Mouse (Mus musculus): ENCODE measurements around the gene Prmt7. TPM values are rescaled to one million over a fixed set of nuclear protein-coding genes. Genes with fewer than 3 reads are reported as not detected.

Gene Prmt7
- polyA plus RNA-seq, 1 experiment from 2014 or later = 64.8 TPM

GRCm38 (mm10) chr8:106237106-106237505 is 26.4 kb downstream of the Prmt7 start:
- WGBS = 90% methylated on average over 5 of the region's 5 CpGs

GRCm38 (mm10) chr8:106250186-106250585 is 39.5 kb downstream of the Prmt7 start:
- Histone ChIP-seq H3K27ac (ENCODE audit: low read depth, low read length) (no peak overlapping the region), H3K9me3 (ENCODE audit: control insufficient read depth, low read length) (no peaks in the 10 kb centered on the region), H3K4me2 (ENCODE audit: low read length) (no peak overlapping the region), H3K4me1 (ENCODE audit: control insufficient read depth, insufficient read depth, low read depth, low read length) (no peaks in the 10 kb centered on the region), H3K27me3 (replicated peaks; ENCODE audit: control insufficient read depth, insufficient read depth, low read length) (no peaks in the 10 kb centered on the region), H3K4me3 (ENCODE audit: low read length) (no peak overlapping the region), H3K36me3 (ENCODE audit: control insufficient read depth, insufficient read depth, low read length) (peaks cover 27% of the 10 kb centered on the region), H3K9ac (ENCODE audit: low read depth, low read length) (no peak overlapping the region)
- WGBS = 63% methylated on average over 4 of the region's 4 CpGs
- no peak for ATAC-seq

More at GRCm38 (mm10) chr8:106237106-106237505, 26.4 kb downstream of the Prmt7 start:
- H3K27me3 ChIP-seq (replicated peaks; ENCODE audit: control insufficient read depth, insufficient read depth, low read length) = no peaks in the 10 kb centered on the region
- H3K9me3 ChIP-seq (ENCODE audit: control insufficient read depth, low read length) = no peaks in the 10 kb centered on the region
- no peak overlapping the region for H3K9ac ChIP-seq (ENCODE audit: low read depth, low read length)
- H3K36me3 ChIP-seq (ENCODE audit: control insufficient read depth, insufficient read depth, low read length) = peaks cover 21% of the 10 kb centered on the region
- no peak for ATAC-seq
- H3K4me3 ChIP-seq (ENCODE audit: low read length) = no peak overlapping the region
- no peak overlapping the region for H3K4me2 ChIP-seq (ENCODE audit: low read length)
- no peak overlapping the region for H3K27ac ChIP-seq (ENCODE audit: low read depth, low read length)
- no peaks in the 10 kb centered on the region for H3K4me1 ChIP-seq (ENCODE audit: control insufficient read depth, insufficient read depth, low read depth, low read length)

- H3K4me3 ChIP-seq (ENCODE audit: low read length) = no peak overlapping the region
- H3K9ac ChIP-seq (ENCODE audit: low read depth, low read length) = no peak overlapping the region
- H3K4me1 ChIP-seq (ENCODE audit: control insufficient read depth, insufficient read depth, low read depth, low read length) = no peaks in the 10 kb centered on the region
- no peak overlapping the region for H3K27ac ChIP-seq (ENCODE audit: low read depth, low read length)
- WGBS = 7% methylated on average over 1 of the region's 1 CpGs
- no peak for ATAC-seq
- H3K27me3 ChIP-seq (replicated peaks; ENCODE audit: control insufficient read depth, insufficient read depth, low read length) = no peaks in the 10 kb centered on the region
- peaks cover 35% of the 10 kb centered on the region for H3K36me3 ChIP-seq (ENCODE audit: control insufficient read depth, insufficient read depth, low read length)
- H3K9me3 ChIP-seq (ENCODE audit: control insufficient read depth, low read length) = no peaks in the 10 kb centered on the region
- H3K4me2 ChIP-seq (ENCODE audit: low read length) = no peak overlapping the region
These were observed 47.4 kb downstream of the Prmt7 start for GRCm38 (mm10) chr8:106258169-106258568.

- no peak overlapping the region for H3K4me3 ChIP-seq (ENCODE audit: low read length)
- H3K9ac ChIP-seq (ENCODE audit: low read depth, low read length) = no peak overlapping the region
- WGBS = 93% methylated on average over 10 of the region's 10 CpGs
These were observed 49.0 kb downstream of the Prmt7 start for GRCm38 (mm10) chr8:106259579-106260255.

GRCm38 (mm10) chr8:106260894-106261293 is 50.2 kb downstream of the Prmt7 start:
- 69% methylated on average over 4 of the region's 4 CpGs for WGBS
- H3K4me1 ChIP-seq (ENCODE audit: control insufficient read depth, insufficient read depth, low read depth, low read length) = no peaks in the 10 kb centered on the region

More at GRCm38 (mm10) chr8:106259579-106260255, 49.0 kb downstream of the Prmt7 start:
- Histone ChIP-seq H3K27me3 (replicated peaks; ENCODE audit: control insufficient read depth, insufficient read depth, low read length) (no peaks in the 10 kb centered on the region), H3K4me1 (ENCODE audit: control insufficient read depth, insufficient read depth, low read depth, low read length) (no peaks in the 10 kb centered on the region), H3K27ac (ENCODE audit: low read depth, low read length) (no peak overlapping the region), H3K36me3 (ENCODE audit: control insufficient read depth, insufficient read depth, low read length) (peaks cover 28% of the 10 kb centered on the region), H3K4me2 (ENCODE audit: low read length) (no peak overlapping the region), H3K9me3 (ENCODE audit: control insufficient read depth, low read length) (no peaks in the 10 kb centered on the region)
- ATAC-seq = no peak

GRCm38 (mm10) chr8:106262343-106262742 is 51.6 kb downstream of the Prmt7 start:
- H3K4me2 ChIP-seq (ENCODE audit: low read length) = no peak overlapping the region
- 0 out of 2 replicates have a peak, but pooled peaks have one; percentile 5 for ATAC-seq
- no peaks in the 10 kb centered on the region; the same call in 1 of the 2 replicates for H3K4me1 ChIP-seq (ENCODE audit: control insufficient read depth, insufficient read depth, low read depth, low read length)
- H3K27me3 ChIP-seq (replicated peaks; ENCODE audit: control insufficient read depth, insufficient read depth, low read length) = no peaks in the 10 kb centered on the region
- no peak overlapping the region for H3K4me3 ChIP-seq (ENCODE audit: low read length)
- no peak overlapping the region for H3K9ac ChIP-seq (ENCODE audit: low read depth, low read length)
- no peak overlapping the region for H3K27ac ChIP-seq (ENCODE audit: low read depth, low read length)
- WGBS = 43% methylated on average over 5 of the region's 5 CpGs
- no peaks in the 10 kb centered on the region for H3K9me3 ChIP-seq (ENCODE audit: control insufficient read depth, low read length)
- peaks cover 26% of the 10 kb centered on the region for H3K36me3 ChIP-seq (ENCODE audit: control insufficient read depth, insufficient read depth, low read length)

More at GRCm38 (mm10) chr8:106260894-106261293, 50.2 kb downstream of the Prmt7 start:
- H3K4me3 ChIP-seq (ENCODE audit: low read length) = no peak overlapping the region
- no peak overlapping the region for H3K27ac ChIP-seq (ENCODE audit: low read depth, low read length)
- H3K27me3 ChIP-seq (replicated peaks; ENCODE audit: control insufficient read depth, insufficient read depth, low read length) = no peaks in the 10 kb centered on the region
- no peak for ATAC-seq
- no peaks in the 10 kb centered on the region for H3K9me3 ChIP-seq (ENCODE audit: control insufficient read depth, low read length)
- H3K4me2 ChIP-seq (ENCODE audit: low read length) = no peak overlapping the region
- H3K9ac ChIP-seq (ENCODE audit: low read depth, low read length) = no peak overlapping the region
- H3K36me3 ChIP-seq (ENCODE audit: control insufficient read depth, insufficient read depth, low read length) = peaks cover 27% of the 10 kb centered on the region

GRCm38 (mm10) chr8:106263928-106264327 is 53.2 kb downstream of the Prmt7 start:
- Histone ChIP-seq H3K36me3 (ENCODE audit: control insufficient read depth, insufficient read depth, low read length) (peaks cover 22% of the 10 kb centered on the region), H3K9ac (ENCODE audit: low read depth, low read length) (no peak overlapping the region), H3K4me2 (ENCODE audit: low read length) (no peak overlapping the region), H3K27ac (ENCODE audit: low read depth, low read length) (no peak overlapping the region), H3K4me3 (ENCODE audit: low read length) (no peak overlapping the region), H3K4me1 (ENCODE audit: control insufficient read depth, insufficient read depth, low read depth, low read length) (no peaks in the 10 kb centered on the region; the same call in 1 of the 2 replicates), H3K27me3 (replicated peaks; ENCODE audit: control insufficient read depth, insufficient read depth, low read length) (no peaks in the 10 kb centered on the region), H3K9me3 (ENCODE audit: control insufficient read depth, low read length) (no peaks in the 10 kb centered on the region)
- ATAC-seq = no peak
- WGBS = 60% methylated on average over 4 of the region's 4 CpGs

- 83% methylated on average over 17 of the region's 17 CpGs for WGBS
- H3K4me1 ChIP-seq (ENCODE audit: control insufficient read depth, insufficient read depth, low read depth, low read length) = peaks cover 6% of the 10 kb centered on the region
- H3K27me3 ChIP-seq (replicated peaks; ENCODE audit: control insufficient read depth, insufficient read depth, low read length) = no peaks in the 10 kb centered on the region
These were observed 54.7 kb downstream of the Prmt7 start for GRCm38 (mm10) chr8:106265398-106265797.

GRCm38 (mm10) chr8:106268710-106269346 is 58.1 kb downstream of the Prmt7 start:
- no peaks in the 10 kb centered on the region for H3K27me3 ChIP-seq (replicated peaks; ENCODE audit: control insufficient read depth, insufficient read depth, low read length)
- H3K4me2 ChIP-seq (ENCODE audit: low read length) = no peak overlapping the region
- no peak for ATAC-seq
- no peak overlapping the region for H3K9ac ChIP-seq (ENCODE audit: low read depth, low read length)
- no peak overlapping the region for H3K27ac ChIP-seq (ENCODE audit: low read depth, low read length)
- no peak overlapping the region for H3K4me3 ChIP-seq (ENCODE audit: low read length)
- H3K4me1 ChIP-seq (ENCODE audit: control insufficient read depth, insufficient read depth, low read depth, low read length) = peaks cover 29% of the 10 kb centered on the region
- H3K9me3 ChIP-seq (ENCODE audit: control insufficient read depth, low read length) = no peaks in the 10 kb centered on the region
- peaks cover 12% of the 10 kb centered on the region for H3K36me3 ChIP-seq (ENCODE audit: control insufficient read depth, insufficient read depth, low read length)
- WGBS = 45% methylated on average over 5 of the region's 5 CpGs

More at GRCm38 (mm10) chr8:106265398-106265797, 54.7 kb downstream of the Prmt7 start:
- H3K4me3 ChIP-seq (ENCODE audit: low read length) = no peak overlapping the region
- no peak overlapping the region for H3K9ac ChIP-seq (ENCODE audit: low read depth, low read length)
- no peak overlapping the region for H3K4me2 ChIP-seq (ENCODE audit: low read length)
- H3K27ac ChIP-seq (ENCODE audit: low read depth, low read length) = no peak overlapping the region
- no peaks in the 10 kb centered on the region for H3K9me3 ChIP-seq (ENCODE audit: control insufficient read depth, low read length)
- ATAC-seq = no peak
- H3K36me3 ChIP-seq (ENCODE audit: control insufficient read depth, insufficient read depth, low read length) = peaks cover 14% of the 10 kb centered on the region
